Mouse (Mus musculus) heart, embryonic 11.5 days (tissue): ENCODE results near the gene Grtp1. TPM values are rescaled to one million over a fixed set of nuclear protein-coding genes. Genes with fewer than 3 reads are reported as not detected.
"Not testable (repeated sequence)": the region's sequence is repeated elsewhere in the genome, so short reads cannot be mapped to it uniquely, and the experiment has no call there.

Experiments used
- ATAC-seq: fragments of 200-750 bp; cut with Nextera tagmentation; replicated peaks from 2 replicates; pipeline ENCODE4 v1.8.0; 2017; ENCODE audit warnings: moderate library complexity; ENCODE audit not compliant: insufficient number of reproducible peaks, low FRiP score, low TSS enrichment
- H3K27ac ChIP-seq: fragments of 300-500 bp; sonication (generic); 2 replicates; pipeline ENCODE4 v1.5.1; 2014; ENCODE audit warnings: mild to moderate bottlenecking, low read depth, low read length
- H3K27me3 ChIP-seq: fragments of 300-500 bp; sonication (generic); 2 replicates; pipeline ENCODE4 v1.6.1; 2014; ENCODE audit warnings: mild to moderate bottlenecking, low read length, mixed read lengths; ENCODE audit not compliant: control insufficient read depth, insufficient read depth
- H3K36me3 ChIP-seq: fragments of 300-500 bp; sonication (generic); 2 replicates; pipeline ENCODE4 v1.6.1; 2014; ENCODE audit warnings: mild to moderate bottlenecking, low read length, moderate library complexity, mixed read lengths; ENCODE audit not compliant: control insufficient read depth, insufficient read depth
- H3K4me1 ChIP-seq: fragments of 300-500 bp; sonication (generic); 2 replicates; pipeline ENCODE4 v1.6.1; 2014; ENCODE audit warnings: low read length; ENCODE audit not compliant: control insufficient read depth, insufficient read depth
- H3K4me2 ChIP-seq: fragments of 300-500 bp; sonication (generic); 2 replicates; pipeline ENCODE4 v1.6.1; 2014; ENCODE audit warnings: mild to moderate bottlenecking, moderate library complexity
- H3K4me3 ChIP-seq: fragments of 300-500 bp; sonication (generic); 2 replicates; pipeline ENCODE4 v1.5.1; 2014; ENCODE audit warnings: low read depth, low read length
- H3K9ac ChIP-seq: fragments of 300-500 bp; sonication (generic); 2 replicates; pipeline ENCODE4 v1.6.1; 2014; ENCODE audit warnings: mild to moderate bottlenecking, low read depth, low read length, moderate library complexity
- H3K9me3 ChIP-seq: fragments of 300-500 bp; sonication (generic); replicated peaks from 2 replicates; pipeline ENCODE4 v1.6.1; 2016; ENCODE audit warnings: low read length; ENCODE audit not compliant: control insufficient read depth
- WGBS: fragments of 180-500 bp; shearing (Covaris S2); extraction: QIAGEN DNeasy Blood & Tissue Kit; methylation state at CpG from one replicate; pipeline ENCODE4 v1.1.7; 2014; ENCODE audit not compliant: insufficient replicate concordance; 5-methylcytosine and 5-hydroxymethylcytosine counted together
- microRNA counts: library from miRNA; unstranded; fragments of <30 nt; microRNA quantifications from one replicate; lab custom pipeline; 2015
- microRNA-seq: library from miRNA; unstranded; fragments of <30 nt; microRNA quantifications from one replicate; pipeline ENCODE4, GENCODE M21; 2016; ENCODE audit warnings: borderline number of aligned reads
- polyA plus RNA-seq: library from polyadenylated mRNA; unstranded; fragments of >200 nt; fragmentation: Nextera tagmentation; extraction: Ambion mirVana; gene quantifications from 2 replicates; pipeline ENCODE4 v1.2.1, GENCODE M21; 2014

The Grtp1 gene
- polyA plus RNA-seq, 1 experiment from 2014 or later, result 28.2 TPM

DNA sequence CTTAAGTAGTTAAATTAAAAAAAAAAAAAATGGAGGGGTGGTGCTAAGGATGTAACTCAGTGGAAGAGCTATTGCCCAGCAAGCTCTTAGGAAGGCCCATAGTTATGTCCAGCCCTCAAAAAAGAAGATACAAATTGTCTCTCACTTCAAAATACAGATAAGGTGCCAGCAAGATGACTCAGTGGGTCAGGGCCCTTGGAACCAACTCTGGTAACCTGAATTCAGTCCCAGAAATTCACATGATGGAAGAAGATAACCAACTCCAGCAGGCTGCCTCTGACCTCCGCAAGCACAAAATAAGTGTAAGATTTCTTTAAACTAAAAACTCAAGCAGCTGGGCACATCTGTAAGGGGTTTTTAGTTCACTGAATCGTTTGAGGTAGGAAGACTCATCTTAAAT is 51.9 kb downstream of the Grtp1 start:
- 88% methylated on average over 2 of the region's 2 CpGs for WGBS

GRCm38 (mm10) chr8:13141681-13142080 is 58.7 kb downstream of the Grtp1 start:
- 80% methylated on average over 5 of the region's 5 CpGs for WGBS
- Histone ChIP-seq H3K9ac (no peak overlapping the region), H3K4me3 (no peak overlapping the region), H3K4me2 (no peak overlapping the region), H3K27me3 (no peaks in the 10 kb centered on the region), H3K27ac (no peak overlapping the region), H3K36me3 (peaks cover 64% of the 10 kb centered on the region), H3K4me1 (no peaks in the 10 kb centered on the region), H3K9me3 (no peaks in the 10 kb centered on the region)
- no peak for ATAC-seq

More for the DNA sequence above, 51.9 kb downstream of the Grtp1 start:
- no peak for ATAC-seq
- Histone ChIP-seq H3K9ac (no peak overlapping the region), H3K36me3 (peaks cover 25% of the 10 kb centered on the region), H3K4me1 (no peaks in the 10 kb centered on the region), H3K27me3 (no peaks in the 10 kb centered on the region), H3K9me3 (no peaks in the 10 kb centered on the region), H3K4me3 (no peak overlapping the region), H3K4me2 (no peak overlapping the region), H3K27ac (no peak overlapping the region)

- Histone ChIP-seq H3K4me2 (no peak overlapping the region), H3K27ac (no peak overlapping the region), H3K9ac (no peak overlapping the region), H3K4me1 (no peaks in the 10 kb centered on the region), H3K27me3 (no peaks in the 10 kb centered on the region), H3K4me3 (no peak overlapping the region), H3K36me3 (peaks cover 62% of the 10 kb centered on the region), H3K9me3 (no peaks in the 10 kb centered on the region)
- ATAC-seq, result no peak
- whole genome bisulfite sequencing, result 90% methylated on average over 6 of the region's 6 CpGs
These were observed 60.7 kb downstream of the Grtp1 start for GRCm38 (mm10) chr8:13139641-13140182.

- H3K4me1 ChIP-seq, H3K4me3 ChIP-seq, H3K9ac ChIP-seq, H3K27ac ChIP-seq, H3K27me3 ChIP-seq, H3K9me3 ChIP-seq, H3K4me2 ChIP-seq, ATAC-seq: not testable (repeated sequence)
- WGBS, result 61% methylated on average over 9 of the region's 9 CpGs
- peaks cover 39% of the 10 kb centered on the region for H3K36me3 ChIP-seq
These were observed 68.2 kb downstream of the Grtp1 start for GRCm38 (mm10) chr8:13132220-13132619.

DNA sequence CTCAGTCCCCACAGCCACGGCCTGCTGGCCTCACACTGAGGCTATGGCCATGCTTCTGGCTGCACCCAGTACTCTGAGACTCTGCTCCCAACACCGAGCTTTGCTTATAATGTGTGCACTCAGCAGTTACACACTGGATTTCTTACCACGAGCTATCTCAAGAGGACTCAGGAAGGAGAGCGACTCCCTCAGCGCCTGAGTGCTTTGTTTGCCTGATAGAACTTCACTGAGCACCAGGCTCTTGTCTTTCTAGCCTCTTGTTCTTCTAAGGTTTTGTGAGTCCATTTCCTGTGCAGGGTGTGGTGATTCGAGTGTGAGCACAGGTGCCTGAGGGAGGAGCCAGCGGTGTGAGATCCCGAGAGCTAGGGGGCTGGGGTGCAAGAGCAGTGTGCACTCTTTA is 75.5 kb downstream of the Grtp1 start:
- no peak for ATAC-seq
- no peak overlapping the region for H3K4me2 ChIP-seq
- no peak overlapping the region for H3K27ac ChIP-seq
- H3K4me1 ChIP-seq, result peaks cover 16% of the 10 kb centered on the region
- H3K4me3 ChIP-seq, result no peak overlapping the region
- H3K9me3 ChIP-seq, result no peaks in the 10 kb centered on the region
- peaks cover 28% of the 10 kb centered on the region for H3K36me3 ChIP-seq
- H3K27me3 ChIP-seq, result no peaks in the 10 kb centered on the region
- no peak overlapping the region for H3K9ac ChIP-seq
- 92% methylated on average over 8 of the region's 8 CpGs for WGBS

- H3K36me3 ChIP-seq, result peaks cover 21% of the 10 kb centered on the region
- H3K4me3 ChIP-seq, result no peak overlapping the region
- H3K4me1 ChIP-seq, result peaks cover 16% of the 10 kb centered on the region
- H3K9ac ChIP-seq, result no peak overlapping the region
- no peak overlapping the region for H3K27ac ChIP-seq
- ATAC-seq, result no peak
- H3K4me2 ChIP-seq, result no peak overlapping the region
- H3K27me3 ChIP-seq, result no peaks in the 10 kb centered on the region
- WGBS, result 71% methylated on average over 7 of the region's 7 CpGs
- no peaks in the 10 kb centered on the region for H3K9me3 ChIP-seq
These were observed 77.5 kb downstream of the Grtp1 start for GRCm38 (mm10) chr8:13122887-13123421.

MicroRNAs encoded within 50 kb of the gene (microRNA counts, 519-probe panel; counts per million panel counts)
- microRNA mmu-miR-1968 (lab: Ali Mortazavi, UCI), result 32.2 counts per million

Small RNA genes within 50 kb of the gene (microRNA-seq; reads per million reads assigned to microRNA genes)
- gene Mir1968 (49.5 reads per million, percentile 58 among the genes with 10 or more reads in this experiment), gene Mir7065 (not detected)

Other genes with a start within 250 kb of the Grtp1 start
- gene F7, start 174.6 kb downstream of the Grtp1 start, polyA plus RNA-seq, result not detected in 2 replicates
- gene F10, start 163.3 kb downstream of the Grtp1 start, polyA plus RNA-seq, result 2.3 TPM in 2 replicates
- gene Proz, start 139.7 kb downstream of the Grtp1 start, polyA plus RNA-seq, result 0.50 and 0.56 TPM in 2 replicates
- 29.1 and 30.1 TPM in 2 replicates for gene Pcid2, start 95.2 kb downstream of the Grtp1 start, polyA plus RNA-seq
- gene Cul4a, start 95.0 kb downstream of the Grtp1 start, polyA plus RNA-seq, result 111 and 130 TPM in 2 replicates
- 334 and 393 TPM in 2 replicates for gene Lamp1, start 41.5 kb downstream of the Grtp1 start, polyA plus RNA-seq
- 132 and 142 TPM in 2 replicates for gene Adprhl1, start 53.5 kb upstream of the Grtp1 start, polyA plus RNA-seq
- 27.0 and 27.2 TPM in 2 replicates for gene Dcun1d2, start 87.5 kb upstream of the Grtp1 start, polyA plus RNA-seq
- gene Tmco3, start 87.6 kb upstream of the Grtp1 start, polyA plus RNA-seq, result 34.4 and 39.3 TPM in 2 replicates
- gene Tfdp1, start 138.1 kb upstream of the Grtp1 start, polyA plus RNA-seq, result 108 and 114 TPM in 2 replicates
- 0.21 TPM in 1 of 2 replicates, not detected in the other for gene Atp4b, start 196.2 kb upstream of the Grtp1 start, polyA plus RNA-seq
- 0.04 and 0.06 TPM in 2 replicates for gene Grk1, start 204.5 kb upstream of the Grtp1 start, polyA plus RNA-seq
- gene Tmem255b, start 234.6 kb upstream of the Grtp1 start, polyA plus RNA-seq, result 0.25 and 0.33 TPM in 2 replicates